Mouse (Mus musculus) CD4-positive helper T cell, adult 2 months (primary cell): ENCODE data around the gene Abcb1a.
"Not testable (repeated sequence)": the region's sequence is repeated elsewhere in the genome, so short reads cannot be mapped to it uniquely, and the experiment has no call there.

Experiments used
- DNase-seq: peaks from one replicate; pipeline ENCODE4 v3.0.0-alpha.2; 2012; ENCODE audit warnings: low read depth, missing footprints, low spot score

Abcb1a gene

GRCm38 (mm10) chr5:8727760-8728159 lies 67.9 kb downstream of the Abcb1a start:
- DNase-seq = no peak

GRCm38 (mm10) chr5:8732639-8733038 lies 72.8 kb downstream of the Abcb1a start:
- DNase-seq = no peak

- not testable (repeated sequence) for DNase-seq
Observed at GRCm38 (mm10) chr5:8733307-8733706, 73.4 kb downstream of the Abcb1a start.

- no peak for DNase-seq
Observed at GRCm38 (mm10) chr5:8736389-8736788, 76.5 kb downstream of the Abcb1a start.

- no peak for DNase-seq
Observed at GRCm38 (mm10) chr5:8737062-8737461, 77.2 kb downstream of the Abcb1a start.

- DNase-seq = not testable (repeated sequence)
Observed at GRCm38 (mm10) chr5:8747244-8747643, 87.4 kb downstream of the Abcb1a start.

GRCm38 (mm10) chr5:8772866-8773265 lies 113.0 kb downstream of the Abcb1a start:
- DNase-seq = no peak

- DNase-seq = no peak
Observed at GRCm38 (mm10) chr5:8778311-8778710, 118.4 kb downstream of the Abcb1a start.

- DNase-seq = no peak
Observed at GRCm38 (mm10) chr5:8778751-8779150, 118.9 kb downstream of the Abcb1a start.

- no peak for DNase-seq
Observed at GRCm38 (mm10) chr5:8792281-8792680, 132.4 kb downstream of the Abcb1a start.
